Mouse (Mus musculus) G1E (cell line): ENCODE measurements around the gene Tubb4b.

Source experiments
- CTCF ChIP-seq: IDR thresholded peaks from 2 replicates; pipeline ENCODE4 v1.5.1; 2012; ENCODE audit warnings: low read depth, low read length, inconsistent platforms, mixed read lengths
- GATA1 ChIP-seq: IDR thresholded peaks from 2 replicates; pipeline ENCODE4 v1.6.1; 2012; ENCODE audit warnings: borderline replicate concordance, low read length, inconsistent platforms, mixed read lengths
- TAL1 ChIP-seq: conservative IDR thresholded peaks from 2 replicates; pipeline ENCODE4 v1.6.1; 2012; ENCODE audit warnings: low read depth, low read length, inconsistent platforms, mixed read lengths

DNA sequence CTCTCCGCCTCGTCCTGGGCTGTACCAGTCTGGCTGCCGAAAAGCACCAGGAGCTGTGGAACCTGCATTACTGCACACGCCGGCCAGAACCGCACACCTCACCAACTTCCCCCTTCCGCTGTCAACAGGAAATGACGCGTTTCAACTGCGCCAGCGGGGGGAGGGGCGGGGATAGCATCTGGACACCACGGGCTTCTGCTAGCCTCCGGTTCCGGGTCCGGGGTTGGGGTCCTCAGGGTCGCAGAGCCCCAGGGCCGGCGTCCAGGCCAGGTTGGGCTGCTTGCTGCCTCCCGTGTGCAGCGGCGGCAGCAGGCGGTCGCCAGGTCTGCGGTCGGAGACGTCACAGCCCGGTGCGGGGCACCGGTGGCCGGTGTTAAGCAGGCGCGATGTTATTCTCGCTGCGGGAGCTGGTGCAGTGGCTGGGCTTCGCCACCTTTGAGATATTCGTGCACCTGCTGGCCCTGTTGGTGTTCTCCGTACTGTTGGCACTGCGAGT lies 30.8 kb upstream of the Tubb4b start, which contains the start of gene Tmem203:
- no peak for TF ChIP-seq TAL1
- TF ChIP-seq CTCF = no peak
- TF ChIP-seq GATA1 = no peak
